Mouse (Mus musculus) myocyte (in vitro differentiated cells): ENCODE measurements around the gene Sec22c.

Experiments
- E2F4 ChIP-seq: IDR thresholded peaks from one replicate; pipeline ENCODE4 v1.6.1; 2011; ENCODE audit warnings: mild to moderate bottlenecking, control low read depth, moderate library complexity; ENCODE audit not compliant: insufficient read depth
- MAX ChIP-seq: IDR thresholded peaks from one replicate; pipeline ENCODE4 v1.6.1; 2011; ENCODE audit warnings: low read depth, mild to moderate bottlenecking, control low read depth
- MYOG ChIP-seq, 3 experiments: IDR thresholded peaks; one replicate each; pipeline ENCODE4 v1.6.1; 2011; ENCODE audit warnings: control low read depth in 2 of 3, low read depth in 2 of 3, mild to moderate bottlenecking in 2 of 3; ENCODE audit not compliant: insufficient read length in 2 of 3, control insufficient read depth in 1 of 3, insufficient read depth in 1 of 3
- POLR2A ChIP-seq: IDR thresholded peaks from one replicate; pipeline ENCODE4 v1.6.1; 2011; ENCODE audit warnings: low read depth, mild to moderate bottlenecking, control low read depth, moderate library complexity; ENCODE audit not compliant: insufficient read length
- POLR2AphosphoS2 ChIP-seq: IDR thresholded peaks from one replicate; pipeline ENCODE4 v1.6.1; 2011; ENCODE audit warnings: low read depth, control low read depth; ENCODE audit not compliant: insufficient read length

DNA sequence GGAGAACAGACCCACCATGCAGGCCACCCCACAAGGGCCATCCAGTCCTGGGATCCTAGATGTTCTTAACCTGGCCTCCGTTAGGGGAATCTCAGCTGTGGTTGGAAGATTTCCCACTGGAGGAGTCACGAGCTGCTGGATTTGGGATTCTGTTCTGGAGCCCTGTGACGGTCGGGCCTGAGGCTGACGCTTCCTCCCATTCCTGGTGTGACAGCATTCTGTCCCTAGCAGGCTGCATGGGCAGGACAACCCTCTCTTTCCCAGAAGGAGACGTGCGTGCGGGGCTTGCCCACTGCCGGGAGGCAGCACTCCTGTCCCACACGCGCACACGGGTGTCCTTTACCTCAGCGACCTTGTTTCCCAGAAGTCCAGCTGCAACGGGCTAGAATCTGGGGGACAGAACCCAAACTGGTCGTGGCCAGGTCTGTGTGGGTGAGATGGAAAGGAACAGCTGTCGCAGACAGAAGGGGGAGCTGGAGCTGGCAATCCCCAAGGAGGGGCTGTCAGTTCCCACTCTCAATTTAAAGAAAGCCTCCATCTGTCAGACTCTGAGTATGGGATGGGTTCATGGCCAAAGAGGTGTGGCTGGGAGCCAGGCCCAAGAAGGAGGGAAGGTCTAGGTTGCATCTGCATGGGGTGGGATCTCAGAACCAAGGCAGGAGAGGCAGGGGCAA lies 38.2 kb downstream of the Sec22c start:
- no peak for TF ChIP-seq POLR2A
- no peak for TF ChIP-seq MAX
- no peak for TF ChIP-seq POLR2AphosphoS2
- no peak for TF ChIP-seq E2F4
- peak in 1 of 3 experiments; percentile 14 for TF ChIP-seq MYOG (IDR thresholded peaks at IDR 0.05; ENCODE audit: control insufficient read depth in 1 of 3, insufficient read depth in 1 of 3, insufficient read length in 2 of 3, low read depth in 2 of 3)
